Mouse (Mus musculus) embryo, embryonic 11 days (tissue): ENCODE measurements around the gene Ralgapa2.

Experiments
- DNase-seq: peaks from one replicate; pipeline ENCODE4 v3.0.0-alpha.2; 2015

Gene Ralgapa2

DNA sequence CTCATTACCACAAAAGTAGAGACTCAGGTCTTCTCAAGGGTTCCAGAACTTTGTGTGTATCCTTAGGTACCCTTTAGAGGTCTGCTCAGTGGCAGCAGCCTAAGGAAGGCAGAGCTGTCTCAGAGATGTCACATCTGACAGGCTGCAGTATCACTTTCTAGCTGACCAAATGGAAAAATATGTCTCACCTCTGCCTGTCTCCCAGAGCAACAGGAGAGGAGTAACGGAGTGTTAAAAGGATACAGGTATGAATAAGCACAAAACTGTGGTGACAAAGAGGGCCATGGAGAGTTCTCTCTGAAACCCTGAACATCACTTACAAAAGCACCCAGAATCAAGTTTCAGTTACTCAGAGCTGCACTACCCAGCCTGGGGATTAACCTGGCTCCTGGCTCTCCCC, 257.8 kb downstream of the Ralgapa2 start:
- no peak for DNase-seq

DNA sequence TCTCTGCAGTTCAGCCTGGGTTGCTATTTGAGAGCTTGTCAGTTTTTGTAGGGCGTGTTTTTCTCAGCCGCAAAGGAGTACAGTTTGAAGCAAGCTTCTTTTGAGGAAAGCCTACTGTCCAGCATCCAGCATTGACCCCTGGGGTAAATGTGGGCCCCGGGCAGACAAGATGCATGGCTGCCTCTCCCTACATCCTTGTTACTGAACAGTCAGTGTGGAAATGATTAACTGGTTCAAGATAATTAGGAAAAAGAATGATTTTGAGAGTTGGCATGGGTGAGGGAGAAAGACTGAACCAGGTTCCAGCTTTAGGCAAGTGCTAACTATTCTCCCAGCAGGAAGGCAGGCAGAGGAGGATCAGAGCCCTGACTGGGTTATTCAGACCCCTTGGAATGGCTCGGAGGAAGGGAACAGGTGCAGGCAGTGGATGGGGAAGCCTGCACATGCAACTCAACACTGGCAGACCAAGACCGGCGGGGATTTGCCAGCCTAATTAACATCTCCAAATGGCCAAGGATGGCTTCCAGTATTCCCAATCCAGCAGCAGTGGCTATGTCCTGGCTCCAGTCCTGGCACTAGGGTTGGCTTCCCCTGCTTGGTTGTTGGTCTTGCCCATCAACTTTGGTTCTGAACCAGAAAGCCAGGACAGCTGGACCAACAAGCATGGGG, 261.8 kb downstream of the Ralgapa2 start:
- DNase-seq: no peak

- no peak for DNase-seq
These were observed 263.1 kb downstream of the Ralgapa2 start for GRCm38 (mm10) chr2:146249033-146249432.

DNA sequence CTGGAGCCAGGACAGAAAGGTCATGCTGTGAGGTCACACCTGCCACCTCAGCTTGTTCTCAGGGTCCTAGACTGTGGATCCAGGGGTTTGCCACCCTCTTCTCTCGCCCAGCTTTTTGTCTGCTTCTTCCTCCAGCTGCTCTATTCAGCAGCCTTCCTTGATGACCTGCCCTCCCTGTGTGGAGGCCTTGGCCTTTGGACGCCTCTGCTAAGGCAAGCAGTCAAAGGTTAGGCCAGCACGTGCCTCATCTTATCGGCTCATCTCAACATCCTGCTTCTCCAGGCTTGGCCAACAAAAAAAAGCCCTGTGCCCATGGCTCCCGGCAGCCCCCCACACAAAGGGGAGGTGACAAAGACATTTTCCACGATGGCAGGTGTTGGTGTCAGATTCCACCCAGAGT, 264.6 kb downstream of the Ralgapa2 start:
- DNase-seq: no peak

- DNase-seq: no peak
These were observed 265.6 kb downstream of the Ralgapa2 start for GRCm38 (mm10) chr2:146246409-146247075.

- DNase-seq: no peak
These were observed 266.7 kb downstream of the Ralgapa2 start for GRCm38 (mm10) chr2:146245401-146245800.

DNA sequence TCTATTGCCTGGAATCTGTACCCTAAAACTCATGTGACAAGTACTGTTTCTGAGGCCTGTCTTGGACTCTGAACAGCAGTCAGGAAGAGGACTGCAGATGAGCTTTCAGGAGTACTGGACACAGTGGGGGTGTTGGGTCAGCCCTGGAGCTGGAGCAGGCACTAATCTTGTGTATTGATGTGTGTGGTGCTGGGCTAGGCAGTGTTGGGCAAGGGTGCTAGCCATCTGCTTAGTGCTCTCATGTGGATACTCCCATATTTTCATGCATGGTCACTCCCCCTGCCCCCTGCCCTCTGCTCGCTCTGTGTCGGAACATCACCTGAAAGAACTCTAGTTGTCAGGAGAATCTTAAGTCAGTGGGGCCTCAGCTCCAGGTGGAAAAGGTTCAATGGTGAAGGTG, 268.1 kb downstream of the Ralgapa2 start:
- no peak for DNase-seq

GRCm38 (mm10) chr2:146239196-146239747, 272.9 kb downstream of the Ralgapa2 start:
- DNase-seq: no peak

DNA sequence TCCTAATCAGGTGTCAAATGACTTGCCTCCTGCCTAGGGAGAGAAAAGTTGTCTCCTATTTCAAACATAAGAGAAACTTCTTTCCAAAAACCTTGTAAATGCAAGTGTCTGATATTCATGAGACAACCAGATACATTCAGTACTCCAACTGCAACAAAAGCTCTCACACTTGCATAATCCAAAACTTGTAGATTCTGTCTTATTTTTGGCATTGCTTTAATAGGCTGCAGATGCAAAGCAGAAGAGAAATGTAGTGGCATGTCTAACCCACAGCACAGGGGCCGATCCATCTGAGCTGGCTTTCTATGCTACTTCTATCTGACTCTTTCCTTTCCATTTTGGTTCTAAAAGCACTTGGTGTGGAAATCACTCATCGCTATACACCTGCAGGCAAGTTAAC, 280.7 kb downstream of the Ralgapa2 start:
- DNase-seq: no peak

GRCm38 (mm10) chr2:146228435-146228834, 283.7 kb downstream of the Ralgapa2 start:
- DNase-seq: no peak

- no peak for DNase-seq
These were observed 284.5 kb downstream of the Ralgapa2 start for GRCm38 (mm10) chr2:146227646-146228045.

DNA sequence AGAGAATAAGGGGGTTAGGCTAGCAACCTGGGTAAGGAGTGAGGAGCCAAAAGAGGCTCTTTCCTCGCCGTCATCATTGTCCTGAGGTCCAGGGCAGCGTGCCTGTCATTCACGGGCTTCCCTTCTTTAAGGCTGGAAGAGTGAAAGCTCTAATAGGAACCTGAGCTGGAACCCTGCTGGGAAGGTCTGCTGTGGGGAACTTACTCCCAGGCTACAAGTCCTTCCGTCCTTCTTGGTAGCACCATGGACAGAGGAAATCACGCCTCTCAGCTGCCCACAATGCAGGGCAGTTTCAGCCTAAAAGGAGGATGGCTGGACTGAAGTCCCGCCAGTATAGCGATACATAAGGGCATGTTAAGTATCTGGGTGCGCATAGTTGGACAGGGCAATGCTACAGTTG, 285.7 kb downstream of the Ralgapa2 start:
- peak; percentile 80 for DNase-seq

DNA sequence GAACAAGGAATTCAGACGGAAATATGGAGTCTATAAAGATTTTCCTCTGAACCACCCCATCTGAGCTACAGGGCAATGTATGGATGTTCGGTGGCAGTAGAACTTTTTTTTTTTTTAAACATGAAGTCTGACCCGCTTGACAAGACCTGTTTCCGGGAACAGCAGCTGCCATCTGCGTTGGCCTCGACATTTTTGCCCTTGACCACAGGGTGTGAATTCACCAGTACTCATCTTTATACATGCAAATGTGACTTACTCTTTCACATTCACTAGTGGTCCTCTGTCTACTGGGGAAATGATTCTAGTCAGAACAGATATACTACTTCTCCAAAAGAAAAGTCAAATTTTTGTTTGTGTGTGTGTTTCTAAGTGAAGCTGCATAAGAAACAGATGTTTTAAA, 286.3 kb downstream of the Ralgapa2 start:
- no peak for DNase-seq

DNA sequence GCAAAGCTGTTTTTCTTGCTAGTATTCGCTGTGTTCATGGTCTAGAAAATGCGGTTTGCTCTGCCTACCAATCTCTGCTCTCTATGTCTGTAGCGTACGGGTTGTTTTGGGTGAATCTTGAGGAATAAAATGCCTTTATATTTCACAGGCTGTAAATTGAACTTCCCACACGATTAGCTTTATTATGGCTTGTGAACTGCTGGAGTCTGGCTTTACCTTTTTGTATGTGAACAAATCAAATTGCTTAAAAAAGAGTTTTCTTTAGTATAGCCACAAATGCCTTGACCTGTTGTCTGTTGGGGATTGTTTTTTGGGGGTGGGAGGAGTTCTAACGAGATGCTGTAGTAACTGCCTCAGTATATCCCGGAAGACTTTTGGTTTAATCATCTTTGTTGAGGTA, 288.0 kb downstream of the Ralgapa2 start:
- no peak for DNase-seq

GRCm38 (mm10) chr2:146223176-146223905, 288.8 kb downstream of the Ralgapa2 start:
- peak; percentile 72 for DNase-seq

DNA sequence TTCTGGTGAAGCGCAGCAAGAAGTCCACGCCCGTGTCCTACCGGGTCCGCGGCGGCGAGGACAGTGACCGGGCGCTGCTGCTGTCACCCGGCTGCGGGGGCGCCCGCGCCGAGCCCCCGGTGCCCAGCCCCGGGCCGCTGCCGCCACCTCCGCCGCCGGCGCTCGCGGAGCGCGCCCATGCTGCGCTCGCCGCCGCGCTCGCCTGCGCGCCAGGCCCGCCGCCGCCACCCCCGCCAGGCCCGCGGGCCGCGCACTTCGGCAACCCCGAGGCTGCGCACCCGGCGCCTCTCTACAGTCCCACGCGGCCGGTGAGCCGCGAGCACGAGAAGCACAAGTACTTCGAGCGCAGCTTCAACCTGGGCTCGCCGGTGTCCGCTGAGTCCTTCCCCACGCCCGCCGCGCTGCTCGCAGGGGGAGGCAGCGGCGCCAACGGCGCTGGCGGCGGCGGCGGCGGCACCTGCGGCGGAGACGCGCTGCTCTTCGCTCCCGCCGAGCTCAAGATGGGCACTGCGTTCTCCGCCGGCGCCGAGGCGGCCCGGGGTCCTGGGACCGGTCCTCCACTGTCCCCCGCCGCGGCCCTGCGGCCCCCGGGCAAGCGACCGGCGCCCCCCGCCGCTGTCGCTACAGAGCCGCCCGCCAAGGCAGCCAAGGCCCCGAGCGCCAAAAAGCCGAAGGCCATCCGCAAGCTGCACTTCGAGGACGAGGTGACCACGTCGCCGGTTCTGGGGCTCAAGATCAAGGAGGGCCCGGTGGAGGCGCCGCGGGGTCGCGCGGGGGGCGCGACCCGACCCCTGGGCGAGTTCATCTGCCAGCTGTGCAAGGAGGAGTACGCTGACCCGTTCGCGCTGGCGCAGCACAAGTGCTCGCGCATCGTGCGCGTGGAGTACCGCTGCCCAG, 289.6 kb downstream of the Ralgapa2 start:
- peak; percentile 74 for DNase-seq

- DNase-seq: peak; percentile 81
These were observed 290.2 kb downstream of the Ralgapa2 start for GRCm38 (mm10) chr2:146221929-146222278.

- DNase-seq: peak; percentile 88
These were observed 290.8 kb downstream of the Ralgapa2 start, which contains the start of gene Insm1 for GRCm38 (mm10) chr2:146221076-146221928. Insm1 (plus strand) TSS chr2:146221921.

GRCm38 (mm10) chr2:146220591-146221075, 291.5 kb downstream of the Ralgapa2 start:
- DNase-seq: peak; percentile 72

DNA sequence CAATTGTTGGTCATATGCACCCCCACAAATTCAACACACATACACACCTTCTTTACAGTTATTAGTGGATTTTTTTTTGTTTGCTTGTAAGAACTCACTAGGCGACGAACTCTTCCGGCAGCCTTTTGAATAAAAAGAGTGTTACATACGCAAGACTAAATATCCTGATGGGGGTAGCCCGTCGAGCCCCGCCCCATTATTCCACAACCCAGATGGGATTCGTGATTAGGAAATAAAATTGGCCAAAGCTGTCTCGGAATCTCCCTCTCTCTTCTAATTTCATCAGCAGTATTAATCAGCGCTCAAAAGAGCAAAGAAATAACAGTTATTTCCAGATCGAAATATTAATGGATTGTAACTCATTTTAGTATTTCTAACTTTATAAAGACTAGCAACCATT, 292.4 kb downstream of the Ralgapa2 start:
- peak; percentile 18 for DNase-seq

DNA sequence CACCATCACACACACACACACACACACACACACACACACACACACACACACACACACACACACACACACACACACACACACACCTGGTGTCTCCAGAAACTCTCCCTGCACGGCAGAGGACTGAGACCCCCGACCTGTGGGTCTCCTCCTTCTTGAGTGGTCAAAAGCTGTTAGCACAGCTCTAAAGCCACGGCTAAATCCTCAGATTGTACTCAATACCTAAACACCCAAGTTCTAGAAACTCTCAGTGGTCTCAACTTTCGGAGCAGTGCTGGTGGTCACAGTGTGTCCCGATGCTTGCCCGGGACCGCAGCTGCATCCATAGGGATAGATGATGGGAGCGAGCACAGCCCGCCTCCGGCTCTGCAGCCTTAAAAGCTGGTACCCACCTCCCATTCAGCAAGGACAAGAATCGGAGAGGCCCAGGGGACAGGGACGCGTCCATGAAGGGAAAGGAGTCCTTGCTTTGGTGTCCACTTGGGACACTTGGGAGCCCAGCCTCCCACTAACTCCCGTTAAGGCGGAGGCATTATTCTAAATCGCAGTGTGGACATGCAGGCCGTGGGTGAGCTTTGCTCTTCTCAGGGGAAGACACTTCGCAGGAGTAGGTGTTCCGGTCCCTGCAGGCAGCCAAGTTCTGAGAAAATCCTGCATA, 293.1 kb downstream of the Ralgapa2 start:
- peak; percentile 56 for DNase-seq
